In genomic region chr13:56243104-56243503, GRCm38 (mm10) we compare ENCODE assay signal across 22 mouse cellular contexts. TPM values are rescaled to one million over a fixed set of nuclear protein-coding genes. Genes with fewer than 3 reads are reported as not detected.
"Had no signal": no experiment of that assay in that cellular context is flagged by ENCODE, and none has a peak within 500 bp of the region (broad histone marks: within the 10 kb centered on the region; RNA-seq: fewer than 3 reads in every experiment).

No protein-coding gene starts in this region.

- H3K4me2 ChIP-seq: lung, embryonic 14.5 days; midbrain, embryonic 11.5 days; midbrain, embryonic 13.5 days; midbrain, embryonic 15.5 days; neural tube, embryonic 12.5 days; stomach, embryonic 15.5 days had no signal

- H3K9ac ChIP-seq: lung, embryonic 14.5 days; midbrain, embryonic 13.5 days; midbrain, embryonic 15.5 days; neural tube, embryonic 12.5 days; stomach, embryonic 15.5 days had no signal

- H3K36me3 ChIP-seq: midbrain, embryonic 13.5 days; midbrain, embryonic 15.5 days; neural tube, embryonic 12.5 days; stomach, embryonic 15.5 days had no signal

- H3K4me1 ChIP-seq: megakaryocyte, embryonic 14.5 days; neural tube, embryonic 12.5 days; stomach, embryonic 15.5 days had no signal

- DNase-seq: lung, adult 18-20 months; lung, embryonic 14.5 days; lung, postnatal 10 days; right cerebral cortex, postnatal 14 days; thymus, adult 2 months; thymus, postnatal 25 days; thymus, postnatal 4 days had no signal

- H3K4me3 ChIP-seq: megakaryocyte, embryonic 14.5 days; midbrain, embryonic 13.5 days; midbrain, embryonic 15.5 days; neural tube, embryonic 12.5 days; stomach, embryonic 15.5 days had no signal

- H3K27ac ChIP-seq: macrophage; midbrain, embryonic 13.5 days; midbrain, embryonic 15.5 days; neural tube, embryonic 12.5 days; stomach, embryonic 15.5 days; stomach, postnatal 0 days had no signal

- H3K9me3 ChIP-seq: midbrain, embryonic 15.5 days; neural tube, embryonic 12.5 days; stomach, embryonic 15.5 days had no signal

RNA-seq across cellular contexts. Expression of gene Neurog1, which starts 8.9 kb away (rescaled TPM):
- total RNA-seq: megakaryocyte progenitor cell, adult 5-6 weeks; midbrain, postnatal 0 days; monocyte, adult 5-6 weeks; neutrophil, adult 5-6 weeks had no signal
- polyA plus RNA-seq: lung, embryonic 14.5 days; lung, embryonic 16.5 days; macrophage; midbrain, postnatal 0 days; spleen, adult 2 months; stomach, embryonic 15.5 days; stomach, postnatal 0 days; urinary bladder, adult 2 months had no signal

RNA-seq across cellular contexts. Expression of gene Cxcl14, which starts 53.2 kb away (rescaled TPM):
- total RNA-seq: megakaryocyte progenitor cell, adult 5-6 weeks; monocyte, adult 5-6 weeks; neutrophil, adult 5-6 weeks had no signal
